In genomic region chr15:96566850-96567271, GRCm38 (mm10) we compare ENCODE assay signal across 8 mouse cellular contexts.
DNase-seq lines count a peak whose midpoint lies in the region; ATAC-seq and TF ChIP-seq lines count a peak whose summit lies in the region.

No protein-coding gene starts in this region.

- H3K4me3 ChIP-seq in erythroblast, embryonic 14.5 days (replicated peaks) = peak overlapping the region; percentile 59
- peak overlapping the region; percentile 62 for H3K4me3 ChIP-seq in embryonic facial prominence, embryonic 10.5 days
- peak overlapping the region; percentile 48 for H3K4me3 ChIP-seq in heart, embryonic 13.5 days
- peak overlapping the region; percentile 44 for H3K4me3 ChIP-seq in kidney, embryonic 15.5 days (replicated peaks)
- peak overlapping the region; percentile 83 for H3K4me3 ChIP-seq in small intestine, adult 2 months (ENCODE audit: low read depth, low read length)

- DNase-seq in embryonic facial prominence, embryonic 10.5 days (ENCODE audit: low spot score) = peak; percentile 83
- DNase-seq in lung, postnatal 10 days = peak; percentile 85
- no peak for DNase-seq in left cerebral cortex, adult 8-10 months (ENCODE audit: low spot score in 2 of 2)

- H3K27me3 ChIP-seq in erythroblast, embryonic 14.5 days (ENCODE audit: control insufficient read depth) = no peaks in the 10 kb centered on the region
- no peaks in the 10 kb centered on the region for H3K27me3 ChIP-seq in embryonic facial prominence, embryonic 10.5 days (replicated peaks; ENCODE audit: low read depth, poor library complexity, severe bottlenecking)
- no peaks in the 10 kb centered on the region for H3K27me3 ChIP-seq in heart, embryonic 13.5 days (replicated peaks)
- H3K27me3 ChIP-seq in kidney, embryonic 15.5 days = no peaks in the 10 kb centered on the region
- no peaks in the 10 kb centered on the region for H3K27me3 ChIP-seq in small intestine, adult 2 months (ENCODE audit: control insufficient read depth, insufficient read depth, low read length)

- H3K4me2 ChIP-seq in heart, embryonic 13.5 days = peak overlapping the region; percentile 73
- peak overlapping the region; percentile 60 for H3K4me2 ChIP-seq in kidney, embryonic 15.5 days

- TF ChIP-seq CTCF in small intestine, adult 2 months (IDR thresholded peaks at IDR 0.05; ENCODE audit: extremely low read depth, insufficient read length, insufficient replicate concordance, low read depth, low read length) = peak; percentile 38; the same call in 1 of the 2 replicates

- ATAC-seq in erythroblast, adult 5-6 weeks (replicated peaks; ENCODE audit: low FRiP score, poor library complexity, severe bottlenecking) = no peak
- ATAC-seq in heart, embryonic 13.5 days (ENCODE audit: extremely low read depth, insufficient number of reproducible peaks, low FRiP score, low TSS enrichment) = peak; percentile 56; the same call in 1 of the 2 replicates
- peak; percentile 57; the same call in 1 of the 2 replicates for ATAC-seq in kidney, embryonic 15.5 days (replicated peaks; ENCODE audit: low FRiP score)

- H3K4me1 ChIP-seq in erythroblast, embryonic 14.5 days (ENCODE audit: control insufficient read depth) = peaks cover 8% of the 10 kb centered on the region
- H3K4me1 ChIP-seq in embryonic facial prominence, embryonic 10.5 days = peaks cover 11% of the 10 kb centered on the region
- H3K4me1 ChIP-seq in heart, embryonic 13.5 days = peaks cover 31% of the 10 kb centered on the region
- peaks cover 19% of the 10 kb centered on the region for H3K4me1 ChIP-seq in kidney, embryonic 15.5 days
- peaks cover 35% of the 10 kb centered on the region for H3K4me1 ChIP-seq in small intestine, adult 2 months (ENCODE audit: control insufficient read depth, insufficient read depth, insufficient read length, low read length)

- no peaks in the 10 kb centered on the region for H3K9me3 ChIP-seq in erythroblast, embryonic 14.5 days (ENCODE audit: control insufficient read depth, low read length)
- no peaks in the 10 kb centered on the region for H3K9me3 ChIP-seq in embryonic facial prominence, embryonic 10.5 days
- no peaks in the 10 kb centered on the region for H3K9me3 ChIP-seq in heart, embryonic 13.5 days
- H3K9me3 ChIP-seq in kidney, embryonic 15.5 days (replicated peaks) = no peaks in the 10 kb centered on the region

- peak overlapping the region; percentile 74 for H3K27ac ChIP-seq in embryonic facial prominence, embryonic 10.5 days (replicated peaks)
- no peak overlapping the region for H3K27ac ChIP-seq in heart, embryonic 13.5 days (replicated peaks)
- H3K27ac ChIP-seq in kidney, embryonic 15.5 days = no peak overlapping the region
- H3K27ac ChIP-seq in small intestine, adult 2 months (ENCODE audit: insufficient read depth, low read depth, low read length) = peak overlapping the region; percentile 87

- H3K9ac ChIP-seq in heart, embryonic 13.5 days = peak overlapping the region; percentile 74
- H3K9ac ChIP-seq in kidney, embryonic 15.5 days = peak overlapping the region; percentile 17; the same call in 1 of the 2 replicates

- TF ChIP-seq POLR2A in small intestine, adult 2 months (IDR thresholded peaks at IDR 0.05; ENCODE audit: low read depth, low read length) = no peak; the same call in 1 of the 2 replicates

- WGBS in embryonic facial prominence, embryonic 10.5 days = 9% methylated on average over 14 of the region's 14 CpGs
- 13% methylated on average over 14 of the region's 14 CpGs for WGBS in heart, embryonic 13.5 days
- 15% methylated on average over 14 of the region's 14 CpGs for WGBS in kidney, embryonic 15.5 days
- WGBS in small intestine, adult 2 months = 3% methylated on average over 14 of the region's 14 CpGs

- H3K36me3 ChIP-seq in erythroblast, embryonic 14.5 days (ENCODE audit: control insufficient read depth) = no peaks in the 10 kb centered on the region
- no peaks in the 10 kb centered on the region for H3K36me3 ChIP-seq in embryonic facial prominence, embryonic 10.5 days (replicated peaks)
- no peaks in the 10 kb centered on the region for H3K36me3 ChIP-seq in heart, embryonic 13.5 days
- H3K36me3 ChIP-seq in kidney, embryonic 15.5 days = no peaks in the 10 kb centered on the region
- no peaks in the 10 kb centered on the region for H3K36me3 ChIP-seq in small intestine, adult 2 months (ENCODE audit: control insufficient read depth, insufficient read depth, low read length)

Comparison
In these comparisons a context has a peak if more than half of its experiments do, and no peak if none do; other contexts are left out.
1. DNase-seq: peak in embryonic facial prominence, embryonic 10.5 days (single experiment) and lung, postnatal 10 days (single experiment); none in left cerebral cortex, adult 8-10 months (0 of 2).
2. H3K27ac ChIP-seq: peak in embryonic facial prominence, embryonic 10.5 days (single experiment) and small intestine, adult 2 months (single experiment); none in heart, embryonic 13.5 days (single experiment) and kidney, embryonic 15.5 days (single experiment).
3. Peak in every context shown above with its lines, with median percentiles within 50 percentile points of each other: H3K4me3 ChIP-seq.